Mouse (Mus musculus): Measurements from ENCODE around the gene Parn.

Gene Parn

GRCm38 (mm10) chr16:13621745-13622507, 46.0 kb downstream of the Parn start:
- DNase-seq (ENCODE audit: low spot score in 2 of 2): no peak

- no peak for DNase-seq (ENCODE audit: low spot score in 2 of 2)
These were observed 47.8 kb downstream of the Parn start for GRCm38 (mm10) chr16:13620194-13620593.

GRCm38 (mm10) chr16:13615276-13615675, 52.7 kb downstream of the Parn start:
- no peak for DNase-seq (ENCODE audit: low spot score in 2 of 2)

- DNase-seq (ENCODE audit: low spot score in 2 of 2): no peak
These were observed 55.4 kb downstream of the Parn start for GRCm38 (mm10) chr16:13612571-13612970.

- no peak for DNase-seq (ENCODE audit: low spot score in 2 of 2)
These were observed 55.9 kb downstream of the Parn start for GRCm38 (mm10) chr16:13612058-13612457.

- no peak for DNase-seq (ENCODE audit: low spot score in 2 of 2)
These were observed 56.6 kb downstream of the Parn start for GRCm38 (mm10) chr16:13611399-13611798.

- no peak for DNase-seq (ENCODE audit: low spot score in 2 of 2)
These were observed 57.0 kb downstream of the Parn start for GRCm38 (mm10) chr16:13610951-13611381.

- DNase-seq (ENCODE audit: low spot score in 2 of 2): no peak
These were observed 59.3 kb downstream of the Parn start for GRCm38 (mm10) chr16:13608705-13609085.

GRCm38 (mm10) chr16:13607987-13608704, 59.8 kb downstream of the Parn start:
- no peak for DNase-seq (ENCODE audit: low spot score in 2 of 2)

- DNase-seq (ENCODE audit: low spot score in 2 of 2): no peak
These were observed 65.2 kb downstream of the Parn start for GRCm38 (mm10) chr16:13602779-13603178.

- no peak for DNase-seq (ENCODE audit: low spot score in 2 of 2)
These were observed 78.9 kb downstream of the Parn start for GRCm38 (mm10) chr16:13589049-13589408.

GRCm38 (mm10) chr16:13588182-13589048, 79.6 kb downstream of the Parn start:
- no peak for DNase-seq (ENCODE audit: low spot score in 2 of 2)

- DNase-seq (ENCODE audit: low spot score in 2 of 2): no peak
These were observed 82.7 kb downstream of the Parn start for GRCm38 (mm10) chr16:13585234-13585633.

GRCm38 (mm10) chr16:13580784-13581183, 87.2 kb downstream of the Parn start:
- DNase-seq (ENCODE audit: low spot score in 2 of 2): no peak

- DNase-seq (ENCODE audit: low spot score in 2 of 2): no peak
These were observed 88.0 kb downstream of the Parn start for GRCm38 (mm10) chr16:13580016-13580415.

GRCm38 (mm10) chr16:13575306-13575705, 92.7 kb downstream of the Parn start:
- DNase-seq (ENCODE audit: low spot score in 2 of 2): peak; percentile 16 to 17

GRCm38 (mm10) chr16:13568280-13568679, 99.7 kb downstream of the Parn start:
- no peak for DNase-seq (ENCODE audit: low spot score in 2 of 2)

- DNase-seq (ENCODE audit: low spot score in 2 of 2): no peak
These were observed 100.4 kb downstream of the Parn start for GRCm38 (mm10) chr16:13567614-13568013.

GRCm38 (mm10) chr16:13566351-13566750, 101.6 kb downstream of the Parn start:
- no peak for DNase-seq (ENCODE audit: low spot score in 2 of 2)

- DNase-seq (ENCODE audit: low spot score in 2 of 2): no peak
These were observed 102.7 kb downstream of the Parn start for GRCm38 (mm10) chr16:13565291-13565690.

- no peak for DNase-seq (ENCODE audit: low spot score in 2 of 2)
These were observed 110.2 kb downstream of the Parn start for GRCm38 (mm10) chr16:13557784-13558183.

- DNase-seq (ENCODE audit: low spot score in 2 of 2): peak in 1 of 2 experiments; percentile 22
These were observed 111.0 kb downstream of the Parn start for GRCm38 (mm10) chr16:13556954-13557470.
